Mouse (Mus musculus): ENCODE results near the gene Slc31a1. TPM values are rescaled to one million over a fixed set of nuclear protein-coding genes. Genes with fewer than 3 reads are reported as not detected.

Gene Slc31a1
- polyA plus RNA-seq, 1 experiment from 2014 or later, result 59.0 TPM

GRCm38 (mm10) chr4:62345827-62346226, 14.7 kb upstream of the Slc31a1 start:
- WGBS, result 88% methylated on average over 4 of the region's 4 CpGs
- H3K36me3 ChIP-seq, result peaks cover 17% of the 10 kb centered on the region; the same call in 1 of the 2 replicates
- no peak overlapping the region for H3K27ac ChIP-seq
- H3K4me3 ChIP-seq (replicated peaks), result no peak overlapping the region
- H3K9ac ChIP-seq, result no peak overlapping the region
- no peaks in the 10 kb centered on the region for H3K27me3 ChIP-seq (replicated peaks)
- no peak overlapping the region for H3K4me2 ChIP-seq
- H3K9me3 ChIP-seq, result no peaks in the 10 kb centered on the region
- peaks cover 7% of the 10 kb centered on the region; the same call in 1 of the 2 replicates for H3K4me1 ChIP-seq
- ATAC-seq (ENCODE audit: insufficient read depth, low FRiP score, low read depth), result no peak

GRCm38 (mm10) chr4:62347605-62348328, 12.8 kb upstream of the Slc31a1 start:
- Histone ChIP-seq H3K9ac (no peak overlapping the region), H3K36me3 (peaks cover 14% of the 10 kb centered on the region; the same call in 1 of the 2 replicates), H3K4me3 (replicated peaks) (no peak overlapping the region), H3K4me2 (no peak overlapping the region), H3K27ac (peak overlapping the region; percentile 49; the same call in 1 of the 2 replicates), H3K4me1 (peaks cover 7% of the 10 kb centered on the region; the same call in 1 of the 2 replicates), H3K27me3 (replicated peaks) (no peaks in the 10 kb centered on the region), H3K9me3 (no peaks in the 10 kb centered on the region)
- ATAC-seq (ENCODE audit: insufficient read depth, low FRiP score, low read depth), result no peak
- 48% methylated on average over 9 of the region's 9 CpGs for WGBS

GRCm38 (mm10) chr4:62348329-62348705, 12.2 kb upstream of the Slc31a1 start:
- peaks cover 7% of the 10 kb centered on the region; the same call in 1 of the 2 replicates for H3K4me1 ChIP-seq
- H3K4me2 ChIP-seq, result no peak overlapping the region
- no peak; the same call in 1 of the 2 replicates for ATAC-seq (ENCODE audit: insufficient read depth, low FRiP score, low read depth)
- H3K36me3 ChIP-seq, result peaks cover 14% of the 10 kb centered on the region; the same call in 1 of the 2 replicates
- H3K27me3 ChIP-seq (replicated peaks), result no peaks in the 10 kb centered on the region
- no peak overlapping the region for H3K4me3 ChIP-seq (replicated peaks)
- peak overlapping the region; percentile 49; the same call in 1 of the 2 replicates for H3K27ac ChIP-seq
- H3K9me3 ChIP-seq, result no peaks in the 10 kb centered on the region
- 38% methylated on average over 2 of the region's 2 CpGs for WGBS
- H3K9ac ChIP-seq, result no peak overlapping the region

- Histone ChIP-seq H3K36me3 (peaks cover 11% of the 10 kb centered on the region; the same call in 1 of the 2 replicates), H3K9me3 (no peaks in the 10 kb centered on the region), H3K4me1 (peaks cover 7% of the 10 kb centered on the region; the same call in 1 of the 2 replicates), H3K4me3 (replicated peaks) (no peak overlapping the region), H3K27ac (no peak overlapping the region), H3K4me2 (no peak overlapping the region), H3K9ac (no peak overlapping the region), H3K27me3 (replicated peaks) (no peaks in the 10 kb centered on the region)
- no peak for ATAC-seq (ENCODE audit: insufficient read depth, low FRiP score, low read depth)
- WGBS, result 94% methylated on average over 2 of the region's 2 CpGs
Measured at GRCm38 (mm10) chr4:62349371-62349770, 11.2 kb upstream of the Slc31a1 start.

- Histone ChIP-seq H3K27ac (no peak overlapping the region), H3K9ac (no peak overlapping the region), H3K9me3 (no peaks in the 10 kb centered on the region), H3K36me3 (no peaks in the 10 kb centered on the region), H3K4me3 (replicated peaks) (no peak overlapping the region), H3K4me1 (0 out of 2 replicates have a peak, but pooled peaks cover 3% of the 10 kb centered on the region), H3K27me3 (replicated peaks) (no peaks in the 10 kb centered on the region), H3K4me2 (no peak overlapping the region)
- ATAC-seq (ENCODE audit: insufficient read depth, low FRiP score, low read depth), result no peak
- 70% methylated on average over 1 of the region's 1 CpGs for WGBS
Measured at GRCm38 (mm10) chr4:62357631-62358148, 2.8 kb upstream of the Slc31a1 start.

GRCm38 (mm10) chr4:62359256-62359775, 1.2 kb upstream of the Slc31a1 start:
- Histone ChIP-seq H3K27ac (peak overlapping the region; percentile 86; the same call in 1 of the 2 replicates), H3K4me3 (replicated peaks) (peak overlapping the region; percentile 92), H3K4me1 (0 out of 2 replicates have a peak, but pooled peaks cover 3% of the 10 kb centered on the region), H3K27me3 (replicated peaks) (no peaks in the 10 kb centered on the region), H3K4me2 (peak overlapping the region; percentile 64), H3K36me3 (no peaks in the 10 kb centered on the region), H3K9me3 (no peaks in the 10 kb centered on the region), H3K9ac (peak overlapping the region; percentile 54)
- no peak for ATAC-seq (ENCODE audit: insufficient read depth, low FRiP score, low read depth)
- WGBS, result 40% methylated on average over 7 of the region's 7 CpGs

GRCm38 (mm10) chr4:62360805-62361455, 403 bp downstream of the Slc31a1 start:
- H3K4me3 ChIP-seq (replicated peaks), result peak overlapping the region; percentile 92
- no peaks in the 10 kb centered on the region for H3K9me3 ChIP-seq
- H3K27ac ChIP-seq, result peak overlapping the region; percentile 40
- no peaks in the 10 kb centered on the region for H3K27me3 ChIP-seq (replicated peaks)
- peak overlapping the region; percentile 70 for H3K4me2 ChIP-seq
- H3K4me1 ChIP-seq, result 0 out of 2 replicates have a peak, but pooled peaks cover 3% of the 10 kb centered on the region
- H3K9ac ChIP-seq, result peak overlapping the region; percentile 75
- ATAC-seq (ENCODE audit: insufficient read depth, low FRiP score, low read depth), result peak; percentile 27; the same call in 1 of the 2 replicates
- under 1% methylated on average over 22 of the region's 22 CpGs for WGBS
- H3K36me3 ChIP-seq, result no peaks in the 10 kb centered on the region

- H3K4me3 ChIP-seq (replicated peaks), result peak overlapping the region; percentile 92
- WGBS, result 25% methylated on average over 6 of the region's 6 CpGs
- H3K27me3 ChIP-seq (replicated peaks), result no peaks in the 10 kb centered on the region
- no peak for ATAC-seq (ENCODE audit: insufficient read depth, low FRiP score, low read depth)
- no peaks in the 10 kb centered on the region for H3K9me3 ChIP-seq
- H3K36me3 ChIP-seq, result no peaks in the 10 kb centered on the region
- H3K4me1 ChIP-seq, result 0 out of 2 replicates have a peak, but pooled peaks cover 3% of the 10 kb centered on the region
- H3K4me2 ChIP-seq, result peak overlapping the region; percentile 70
- H3K9ac ChIP-seq, result no peak overlapping the region; the same call in 1 of the 2 replicates
- no peak overlapping the region for H3K27ac ChIP-seq
Measured at GRCm38 (mm10) chr4:62361571-62361970, 1.0 kb downstream of the Slc31a1 start.

GRCm38 (mm10) chr4:62361997-62362396, 1.5 kb downstream of the Slc31a1 start:
- peak overlapping the region; percentile 70 for H3K4me2 ChIP-seq
- H3K27ac ChIP-seq, result no peak overlapping the region
- H3K9me3 ChIP-seq, result no peaks in the 10 kb centered on the region
- H3K4me1 ChIP-seq, result 0 out of 2 replicates have a peak, but pooled peaks cover 3% of the 10 kb centered on the region
- no peak overlapping the region for H3K9ac ChIP-seq
- peak overlapping the region; percentile 92 for H3K4me3 ChIP-seq (replicated peaks)
- no peak for ATAC-seq (ENCODE audit: insufficient read depth, low FRiP score, low read depth)
- no peaks in the 10 kb centered on the region for H3K36me3 ChIP-seq
- 88% methylated on average over 1 of the region's 1 CpGs for WGBS
- H3K27me3 ChIP-seq (replicated peaks), result no peaks in the 10 kb centered on the region

- WGBS, result 74% methylated on average over 2 of the region's 2 CpGs
- H3K4me3 ChIP-seq (replicated peaks), result no peak overlapping the region
- 0 out of 2 replicates have a peak, but pooled peaks cover 3% of the 10 kb centered on the region for H3K4me1 ChIP-seq
- no peaks in the 10 kb centered on the region for H3K9me3 ChIP-seq
- H3K4me2 ChIP-seq, result no peak overlapping the region
- no peak overlapping the region for H3K9ac ChIP-seq
- H3K27ac ChIP-seq, result no peak overlapping the region
- no peaks in the 10 kb centered on the region for H3K27me3 ChIP-seq (replicated peaks)
- no peaks in the 10 kb centered on the region for H3K36me3 ChIP-seq
- ATAC-seq (ENCODE audit: insufficient read depth, low FRiP score, low read depth), result no peak
Measured at GRCm38 (mm10) chr4:62362437-62362836, 1.9 kb downstream of the Slc31a1 start.

- H3K9ac ChIP-seq, result no peak overlapping the region
- H3K9me3 ChIP-seq, result no peaks in the 10 kb centered on the region
- 53% methylated on average over 8 of the region's 8 CpGs for WGBS
- 0 out of 2 replicates have a peak, but pooled peaks cover 3% of the 10 kb centered on the region for H3K4me1 ChIP-seq
- no peak overlapping the region for H3K27ac ChIP-seq
- no peaks in the 10 kb centered on the region for H3K27me3 ChIP-seq (replicated peaks)
- no peak overlapping the region for H3K4me3 ChIP-seq (replicated peaks)
- H3K4me2 ChIP-seq, result no peak overlapping the region
- no peak for ATAC-seq (ENCODE audit: insufficient read depth, low FRiP score, low read depth)
- H3K36me3 ChIP-seq, result no peaks in the 10 kb centered on the region
Measured at GRCm38 (mm10) chr4:62364299-62364698, 3.8 kb downstream of the Slc31a1 start.

Data from stomach, embryonic 15.5 days (tissue).